Mouse (Mus musculus) right cerebral cortex, postnatal 4 days (tissue): ENCODE data around the gene Fmnl2.
A peak's percentile ranks its signal among the peaks of the same experiment; 100 is the strongest.

Experiments used
- DNase-seq: peaks from one replicate; pipeline ENCODE4 v3.0.0-alpha.2; 2022

The Fmnl2 gene

GRCm38 (mm10) chr2:53051502-53051901 is 193.8 kb downstream of the Fmnl2 start:
- DNase-seq, result no peak

GRCm38 (mm10) chr2:53053714-53054113 is 196.1 kb downstream of the Fmnl2 start:
- no peak for DNase-seq

GRCm38 (mm10) chr2:53056556-53056955 is 198.9 kb downstream of the Fmnl2 start:
- DNase-seq, result no peak

- no peak for DNase-seq
These were observed 199.6 kb downstream of the Fmnl2 start for GRCm38 (mm10) chr2:53057291-53057690.

GRCm38 (mm10) chr2:53061363-53062000 is 203.8 kb downstream of the Fmnl2 start:
- DNase-seq, result no peak

DNA sequence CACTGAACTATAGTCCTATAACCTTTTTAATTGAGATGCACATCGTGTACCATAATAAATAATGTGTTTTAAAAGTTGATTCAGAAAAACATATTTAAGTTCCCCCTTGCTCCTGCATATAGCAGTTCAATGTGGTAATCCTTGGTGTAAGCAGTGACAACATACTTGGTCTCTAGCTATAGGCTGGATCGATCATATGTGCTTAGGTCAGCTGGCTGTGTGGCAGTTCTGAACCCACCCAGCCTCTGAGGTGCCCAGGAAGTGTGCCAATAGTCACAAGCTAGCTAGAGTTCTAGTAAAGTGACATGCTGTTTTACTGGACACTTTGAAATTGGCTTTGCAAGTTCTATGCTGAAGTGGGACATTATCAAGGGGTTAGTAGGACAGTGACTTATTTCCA is 209.3 kb downstream of the Fmnl2 start:
- DNase-seq, result no peak

DNA sequence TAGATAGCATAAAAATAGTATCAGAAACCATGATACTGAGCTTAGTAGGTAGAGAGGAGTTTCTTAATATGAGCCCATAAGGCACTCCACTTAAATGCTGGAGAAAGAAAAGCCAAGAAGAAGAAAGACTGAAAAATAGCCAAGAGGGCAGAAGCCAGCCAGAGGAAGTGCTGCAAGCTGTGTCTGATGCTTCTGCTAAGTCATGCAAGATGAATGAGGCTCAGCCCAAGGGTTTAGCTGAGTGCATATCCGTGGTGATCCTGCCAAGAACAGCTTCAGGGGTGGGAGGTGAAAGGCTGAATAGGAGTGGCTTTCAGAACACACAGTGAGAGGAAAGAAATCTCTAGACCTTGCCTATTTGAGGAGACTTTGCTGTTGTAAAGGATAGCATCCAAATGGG is 212.9 kb downstream of the Fmnl2 start:
- no peak for DNase-seq

GRCm38 (mm10) chr2:53079693-53080286 is 222.1 kb downstream of the Fmnl2 start:
- no peak for DNase-seq

DNA sequence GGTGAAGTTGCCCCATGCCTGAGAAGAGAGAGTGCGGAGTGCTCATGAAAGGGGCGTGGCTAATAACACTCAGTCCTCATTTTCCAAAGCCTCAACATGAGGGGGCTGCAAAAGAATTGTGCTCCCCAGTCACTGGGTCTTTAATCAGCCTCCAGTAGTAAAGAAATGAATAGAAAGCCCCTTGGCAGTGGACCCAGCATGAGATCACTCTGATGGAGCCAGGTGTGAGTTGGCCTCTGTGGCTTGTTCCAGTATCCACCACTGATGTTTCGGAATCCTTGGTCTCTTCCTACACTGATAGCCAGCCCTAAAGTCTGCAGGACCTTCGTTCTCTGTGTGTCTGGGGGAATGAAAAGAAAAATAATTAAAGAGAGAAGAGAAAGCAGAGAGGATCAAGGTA is 224.4 kb downstream of the Fmnl2 start:
- no peak for DNase-seq

GRCm38 (mm10) chr2:53082501-53082900 is 224.8 kb downstream of the Fmnl2 start:
- no peak for DNase-seq

DNA sequence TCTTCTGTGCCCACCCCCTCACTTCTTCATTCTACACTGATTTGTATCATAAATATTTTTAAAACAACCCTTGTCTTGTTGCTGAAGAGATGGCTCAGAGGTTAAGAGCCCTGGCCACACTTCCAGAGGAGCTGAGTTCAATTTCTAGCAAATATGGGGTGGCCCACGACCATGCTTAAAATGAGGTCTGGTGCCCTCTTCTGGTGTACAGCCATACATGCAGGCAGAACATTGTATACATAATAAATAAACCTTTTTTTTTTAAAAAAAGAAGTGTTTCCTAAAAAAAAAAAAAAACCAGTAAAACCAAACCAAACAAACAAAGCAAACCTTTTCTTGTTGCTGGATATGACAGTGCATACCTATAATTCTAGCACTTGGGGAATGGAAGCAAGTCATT is 225.6 kb downstream of the Fmnl2 start:
- no peak for DNase-seq

DNA sequence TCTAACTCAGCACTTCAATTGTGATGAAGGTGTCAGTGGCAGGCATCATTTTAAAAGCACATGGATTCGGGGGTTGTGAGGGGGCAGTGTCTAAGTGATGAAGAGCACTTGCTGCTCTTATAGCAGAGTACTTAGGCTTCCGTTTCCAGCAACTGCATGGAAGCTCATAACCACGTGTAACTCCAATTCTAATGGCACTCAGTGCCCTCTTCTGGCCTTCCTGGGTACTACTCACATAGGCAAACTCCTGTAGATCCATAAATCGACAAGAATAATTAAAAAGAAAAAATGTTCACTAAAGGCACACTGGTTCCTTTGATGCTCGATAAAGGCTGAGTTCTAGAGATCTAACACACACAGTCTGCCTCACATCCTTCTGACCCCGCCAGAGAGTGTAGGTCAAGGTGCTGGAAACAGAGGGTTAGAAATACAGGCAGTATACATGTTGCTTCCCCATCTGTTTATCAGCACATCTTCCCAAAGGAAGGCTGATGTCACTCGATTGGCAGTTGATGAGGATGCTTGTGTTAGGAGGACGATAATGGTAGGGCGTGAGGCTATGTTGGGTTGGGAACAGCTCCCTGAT is 228.1 kb downstream of the Fmnl2 start:
- DNase-seq, result peak; percentile 58

DNA sequence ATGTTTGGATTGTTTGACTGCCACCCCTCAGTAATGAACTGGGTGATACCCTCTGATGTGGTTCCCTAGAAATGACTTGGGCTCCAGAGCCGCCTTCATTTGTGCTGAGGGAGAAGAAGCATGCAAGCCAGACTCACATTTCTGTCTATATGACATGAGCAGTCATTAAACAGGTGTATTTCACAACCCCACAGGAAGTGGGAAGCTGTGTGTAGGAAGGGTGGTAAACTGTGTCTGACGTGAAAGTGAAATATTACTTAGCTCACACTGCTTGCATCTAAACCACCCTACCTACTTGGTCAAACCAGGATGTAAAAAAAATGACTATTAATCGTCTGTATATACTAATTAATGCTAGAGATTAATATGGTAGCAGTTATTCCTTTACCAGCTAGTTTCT is 231.1 kb downstream of the Fmnl2 start:
- DNase-seq, result no peak

DNA sequence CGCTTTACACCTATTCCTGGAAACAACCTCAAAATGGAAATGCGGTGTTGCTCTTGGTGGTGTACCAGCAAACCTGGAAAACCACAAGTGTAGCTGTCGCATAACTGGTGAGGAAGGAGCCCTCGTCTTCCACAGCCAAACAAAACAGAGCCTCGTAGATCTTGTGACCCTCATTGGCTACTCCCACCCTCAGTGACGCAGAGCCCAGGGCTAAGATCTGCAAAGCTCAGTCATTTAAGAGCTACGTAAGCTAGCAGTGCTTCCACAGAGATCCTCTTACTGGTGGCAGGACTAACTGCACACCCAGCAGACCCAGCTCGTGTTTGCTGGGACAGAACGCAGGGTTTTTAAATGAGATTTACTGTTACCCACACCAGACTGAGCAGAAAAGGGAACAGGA is 237.4 kb downstream of the Fmnl2 start:
- no peak for DNase-seq

- no peak for DNase-seq
These were observed 237.8 kb downstream of the Fmnl2 start for GRCm38 (mm10) chr2:53095489-53095888.

- peak; percentile 16 for DNase-seq
These were observed 242.4 kb downstream of the Fmnl2 start for GRCm38 (mm10) chr2:53100093-53100492.

DNA sequence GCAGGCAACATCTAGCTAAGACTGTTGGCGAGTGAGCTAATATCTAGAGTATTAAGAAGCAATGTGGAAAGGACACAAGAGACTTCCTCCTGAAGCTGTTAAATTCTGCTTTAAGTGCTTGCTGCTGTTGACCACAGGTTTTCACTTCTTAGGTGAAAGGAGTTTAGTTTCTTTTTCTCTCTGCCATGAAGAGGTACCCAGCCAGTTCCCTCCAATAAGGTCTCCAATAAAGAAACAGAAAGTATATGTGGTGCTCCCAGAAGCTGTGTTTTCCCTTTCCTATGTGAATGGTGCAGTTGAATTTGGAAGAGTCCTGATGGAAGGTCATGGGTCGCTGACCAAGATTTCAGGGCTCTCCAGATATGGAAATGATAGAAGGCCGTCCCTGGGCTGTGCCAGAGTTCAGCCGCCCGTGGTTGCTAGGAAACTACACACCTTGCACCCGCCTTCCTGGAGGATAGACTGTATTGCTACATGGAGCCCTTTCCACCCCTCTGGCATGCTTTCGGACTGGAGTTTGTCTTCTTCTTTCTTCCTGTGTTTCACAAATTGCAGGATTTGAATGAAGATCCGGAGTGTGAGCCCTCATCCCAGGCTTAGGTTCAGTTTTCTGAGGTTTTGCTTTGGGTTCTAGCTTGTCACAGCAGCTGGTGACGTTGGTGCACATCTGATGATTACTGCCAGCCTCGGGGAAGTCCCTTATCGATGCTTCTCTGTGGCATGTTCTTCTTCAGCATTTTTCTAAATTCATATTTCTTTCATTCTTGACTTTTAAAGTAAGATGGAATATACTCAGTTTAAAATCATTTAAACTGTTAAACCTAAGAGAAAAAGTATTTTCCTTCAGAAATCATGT is 244.5 kb downstream of the Fmnl2 start:
- no peak for DNase-seq

- DNase-seq, result no peak
These were observed 245.2 kb downstream of the Fmnl2 start for GRCm38 (mm10) chr2:53102901-53103300.

DNA sequence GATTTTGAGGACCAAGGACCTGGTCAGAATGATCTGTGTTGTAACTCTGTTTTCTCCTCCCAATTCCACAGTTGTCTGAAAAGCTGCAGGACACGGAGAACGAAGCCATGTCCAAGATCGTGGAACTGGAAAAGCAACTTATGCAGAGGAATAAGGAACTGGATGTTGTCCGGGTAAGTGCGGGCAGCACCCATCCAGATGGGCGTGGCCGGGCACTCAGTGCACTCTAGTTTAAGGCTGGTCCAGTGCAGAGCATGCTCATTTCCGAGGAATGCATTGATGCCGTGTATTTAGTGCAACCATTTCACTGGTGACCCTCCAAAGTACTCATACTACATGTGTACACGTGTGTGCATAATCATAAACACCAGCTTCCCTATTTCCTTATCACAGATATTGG is 247.7 kb downstream of the Fmnl2 start:
- DNase-seq, result no peak

GRCm38 (mm10) chr2:53106056-53106455 is 248.4 kb downstream of the Fmnl2 start:
- no peak for DNase-seq

DNA sequence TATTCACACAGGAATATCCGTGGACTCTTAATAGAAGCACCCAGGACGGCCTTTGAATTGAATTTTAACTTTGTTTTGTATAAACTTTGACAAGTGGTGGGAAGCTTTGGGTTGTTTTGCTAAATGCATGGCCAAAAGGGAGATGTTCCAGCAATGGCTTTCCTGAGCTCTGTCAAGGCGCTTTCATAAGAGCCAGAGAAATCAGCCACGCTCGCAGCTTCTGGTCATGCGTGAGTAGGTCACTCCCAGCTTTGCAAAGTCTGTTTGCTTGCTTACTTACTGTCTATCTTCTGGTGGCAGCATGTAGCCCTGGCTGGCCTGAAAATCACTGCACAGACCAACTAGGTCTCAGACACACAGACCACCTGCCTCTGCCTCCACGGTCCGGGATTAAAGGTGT is 248.8 kb downstream of the Fmnl2 start:
- no peak for DNase-seq

DNA sequence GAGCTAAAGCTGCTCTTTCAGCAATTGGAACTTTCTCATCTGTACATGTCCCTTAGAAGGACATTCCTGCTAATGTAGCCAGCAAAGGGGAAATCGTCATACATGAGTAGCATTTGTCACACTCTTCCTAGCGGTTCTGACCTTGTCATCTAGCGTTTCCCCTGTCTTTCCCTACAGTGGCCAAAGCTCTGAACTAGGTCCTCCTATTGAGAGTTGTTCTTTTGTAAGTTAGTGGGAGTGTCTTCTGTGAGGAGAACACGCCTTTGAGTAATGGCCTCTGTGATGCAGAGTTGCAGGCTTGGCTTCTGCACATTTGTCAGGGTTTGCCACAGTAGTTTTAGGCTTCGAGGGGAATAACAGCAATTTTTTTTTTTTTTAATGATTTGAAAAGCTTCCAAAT is 250.9 kb downstream of the Fmnl2 start:
- no peak for DNase-seq

GRCm38 (mm10) chr2:53121797-53122196 is 264.1 kb downstream of the Fmnl2 start:
- peak; percentile 37 for DNase-seq

GRCm38 (mm10) chr2:53125998-53126397 is 268.3 kb downstream of the Fmnl2 start:
- DNase-seq, result no peak
